Mouse (Mus musculus) WW6 (cell line): ENCODE results near the gene Zdhhc6.

ENCODE experiments used
- DNase-seq: peaks from one replicate; pipeline ENCODE4 v3.0.0-alpha.2; 2013; ENCODE audit warnings: low read depth, low spot score

Gene Zdhhc6

GRCm38 (mm10) chr19:55305024-55305423 lies 10.8 kb downstream of the Zdhhc6 start:
- no peak for DNase-seq

GRCm38 (mm10) chr19:55300525-55300924 lies 15.3 kb downstream of the Zdhhc6 start:
- DNase-seq = no peak

- no peak for DNase-seq
Observed at GRCm38 (mm10) chr19:55299378-55299777, 16.5 kb downstream of the Zdhhc6 start.

- DNase-seq = no peak
Observed at GRCm38 (mm10) chr19:55297961-55298360, 17.9 kb downstream of the Zdhhc6 start.

- DNase-seq = no peak
Observed at GRCm38 (mm10) chr19:55297489-55297888, 18.3 kb downstream of the Zdhhc6 start.

GRCm38 (mm10) chr19:55296301-55296700 lies 19.5 kb downstream of the Zdhhc6 start:
- no peak for DNase-seq

GRCm38 (mm10) chr19:55295556-55295955 lies 20.3 kb downstream of the Zdhhc6 start:
- DNase-seq = no peak

- no peak for DNase-seq
Observed at GRCm38 (mm10) chr19:55295075-55295474, 20.8 kb downstream of the Zdhhc6 start.

GRCm38 (mm10) chr19:55293175-55293574 lies 22.7 kb downstream of the Zdhhc6 start:
- no peak for DNase-seq

- DNase-seq = no peak
Observed at GRCm38 (mm10) chr19:55292210-55292850, 23.5 kb downstream of the Zdhhc6 start.

- DNase-seq = no peak
Observed at GRCm38 (mm10) chr19:55290621-55291270, 25.1 kb downstream of the Zdhhc6 start.

- no peak for DNase-seq
Observed at GRCm38 (mm10) chr19:55288974-55289373, 26.9 kb downstream of the Zdhhc6 start.

GRCm38 (mm10) chr19:55286034-55286433 lies 29.8 kb downstream of the Zdhhc6 start:
- DNase-seq = no peak

GRCm38 (mm10) chr19:55284093-55284492 lies 31.7 kb downstream of the Zdhhc6 start:
- no peak for DNase-seq

- DNase-seq = no peak
Observed at GRCm38 (mm10) chr19:55276770-55277169, 39.1 kb downstream of the Zdhhc6 start.

- no peak for DNase-seq
Observed at GRCm38 (mm10) chr19:55276100-55276499, 39.7 kb downstream of the Zdhhc6 start.

- DNase-seq = no peak
Observed at GRCm38 (mm10) chr19:55273340-55273739, 42.5 kb downstream of the Zdhhc6 start.

- DNase-seq = no peak
Observed at GRCm38 (mm10) chr19:55271448-55271847, 44.4 kb downstream of the Zdhhc6 start.

- no peak for DNase-seq
Observed at GRCm38 (mm10) chr19:55269051-55269450, 46.8 kb downstream of the Zdhhc6 start.

GRCm38 (mm10) chr19:55268150-55268549 lies 47.7 kb downstream of the Zdhhc6 start:
- DNase-seq = no peak

- DNase-seq = no peak
Observed at GRCm38 (mm10) chr19:55266786-55267185, 49.0 kb downstream of the Zdhhc6 start.

GRCm38 (mm10) chr19:55265269-55265668 lies 50.6 kb downstream of the Zdhhc6 start:
- no peak for DNase-seq

GRCm38 (mm10) chr19:55260389-55261184 lies 55.2 kb downstream of the Zdhhc6 start:
- no peak for DNase-seq
